Mouse (Mus musculus) heart, postnatal 0 days (tissue): ENCODE measurements at regions not wholly inside any gene's neighbourhood (a gene's known extent, or its start where the extent isn't known, plus 50 kb on each side); places are given as distances from the start of the nearest gene placed in this dataset.

Experiments
- ATAC-seq: fragments of 200-750 bp; cut with Nextera tagmentation; 2 replicates; pipeline ENCODE4 v1.8.0; 2017; ENCODE audit warnings: low read depth, moderate number of reproducible peaks, moderate library complexity; ENCODE audit not compliant: insufficient read depth
- DNase-seq: peaks from one replicate; pipeline ENCODE4 v3.0.0-alpha.2; 2016; ENCODE audit warnings: low spot score
- H3K27ac ChIP-seq: fragments of 300-500 bp; sonication (generic); 2 replicates; pipeline ENCODE4 v1.5.1; 2014; ENCODE audit warnings: low read depth, mild to moderate bottlenecking
- H3K27me3 ChIP-seq: fragments of 300-500 bp; sonication (generic); 2 replicates; pipeline ENCODE4 v1.6.1; 2014; ENCODE audit warnings: low read length, mixed read lengths; ENCODE audit not compliant: control insufficient read depth, insufficient read depth
- H3K36me3 ChIP-seq: fragments of 300-500 bp; sonication (generic); replicated peaks from 2 replicates; pipeline ENCODE4 v1.6.1; 2014; ENCODE audit warnings: low read length, mixed read lengths; ENCODE audit not compliant: control insufficient read depth, insufficient read depth
- H3K4me1 ChIP-seq: fragments of 300-500 bp; sonication (generic); 2 replicates; pipeline ENCODE4 v1.6.1; 2014; ENCODE audit warnings: antibody characterized with exemption; ENCODE audit not compliant: control insufficient read depth, insufficient read depth
- H3K4me2 ChIP-seq: fragments of 300-500 bp; sonication (generic); 2 replicates; pipeline ENCODE4 v1.6.1; 2014; ENCODE audit warnings: low read depth, mild to moderate bottlenecking, low read length, moderate library complexity
- H3K4me3 ChIP-seq: fragments of 300-500 bp; sonication (generic); 2 replicates; pipeline ENCODE4 v1.5.1; 2014; ENCODE audit warnings: low read depth, low read length
- H3K9ac ChIP-seq: fragments of 300-500 bp; sonication (generic); replicated peaks from 2 replicates; pipeline ENCODE4 v1.6.1; 2014; ENCODE audit warnings: low read depth, low read length, mixed read lengths
- H3K9me3 ChIP-seq: fragments of 300-500 bp; sonication (generic); replicated peaks from 2 replicates; pipeline ENCODE4 v1.6.1; 2016; ENCODE audit warnings: low read length; ENCODE audit not compliant: control insufficient read depth
- CTCF ChIP-seq: IDR thresholded peaks from 2 replicates; pipeline ENCODE4 v1.5.1; 2016; ENCODE audit warnings: antibody characterized with exemption, control low read depth, low read depth
- EP300 ChIP-seq: IDR thresholded peaks from 2 replicates; pipeline ENCODE4 v1.6.1; 2016; ENCODE audit warnings: antibody characterized with exemption, low read depth
- WGBS: fragments of 180-500 bp; shearing (Covaris S2); extraction: QIAGEN DNeasy Blood & Tissue Kit; methylation state at CpG from one replicate; pipeline ENCODE4 v1.1.7; 2014; 5-methylcytosine and 5-hydroxymethylcytosine counted together

- TF ChIP-seq CTCF (no peak), EP300 (no peak)
- WGBS = 60% methylated on average over 6 of the region's 6 CpGs
- H3K36me3 ChIP-seq = no peaks in the 10 kb centered on the region
- H3K4me2 ChIP-seq = no peak overlapping the region
- no peaks in the 10 kb centered on the region for H3K9me3 ChIP-seq
- H3K27me3 ChIP-seq = no peaks in the 10 kb centered on the region
- ATAC-seq (no peak), DNase-seq (no peak)
- no peak overlapping the region for H3K9ac ChIP-seq
- H3K4me3 ChIP-seq = no peak overlapping the region
- no peaks in the 10 kb centered on the region for H3K4me1 ChIP-seq
- H3K27ac ChIP-seq = no peak overlapping the region
Observed at GRCm38 (mm10) chr5:106318246-106318645, 139.7 kb downstream of the Barhl2 start.

GRCm38 (mm10) chr5:106313874-106314273, 144.1 kb downstream of the Barhl2 start:
- Histone ChIP-seq H3K27me3 (no peaks in the 10 kb centered on the region), H3K4me1 (no peaks in the 10 kb centered on the region), H3K36me3 (no peaks in the 10 kb centered on the region), H3K4me2 (no peak overlapping the region), H3K9me3 (no peaks in the 10 kb centered on the region), H3K27ac (no peak overlapping the region), H3K4me3 (no peak overlapping the region), H3K9ac (no peak overlapping the region)
- DNase-seq (no peak), ATAC-seq (no peak)
- TF ChIP-seq CTCF (no peak), EP300 (no peak)
- 83% methylated on average over 6 of the region's 6 CpGs for WGBS

- 42% methylated on average over 4 of the region's 4 CpGs for whole genome bisulfite sequencing
- Histone ChIP-seq H3K36me3 (no peaks in the 10 kb centered on the region), H3K9ac (no peak overlapping the region), H3K27me3 (no peaks in the 10 kb centered on the region), H3K4me1 (no peaks in the 10 kb centered on the region), H3K4me3 (no peak overlapping the region), H3K9me3 (no peaks in the 10 kb centered on the region), H3K27ac (no peak overlapping the region), H3K4me2 (no peak overlapping the region)
- peak; percentile 50 for TF ChIP-seq CTCF
- TF ChIP-seq EP300 = no peak
- no peak for DNase-seq
- no peak for ATAC-seq
Observed at GRCm38 (mm10) chr5:106301372-106301771, 156.6 kb downstream of the Barhl2 start.

- ATAC-seq = no peak
- no peaks in the 10 kb centered on the region for H3K36me3 ChIP-seq
- no peak overlapping the region for H3K4me3 ChIP-seq
- H3K9ac ChIP-seq = no peak overlapping the region
- no peaks in the 10 kb centered on the region for H3K9me3 ChIP-seq
- no peaks in the 10 kb centered on the region for H3K27me3 ChIP-seq
- no peak overlapping the region for H3K4me2 ChIP-seq
- TF ChIP-seq CTCF = no peak
- no peak for TF ChIP-seq EP300
- H3K4me1 ChIP-seq = no peaks in the 10 kb centered on the region
- 21% methylated on average over 6 of the region's 6 CpGs for WGBS
- no peak overlapping the region for H3K27ac ChIP-seq
- DNase-seq = no peak
Observed at GRCm38 (mm10) chr5:106296721-106297120, 161.2 kb downstream of the Barhl2 start.

- Histone ChIP-seq H3K4me3 (no peak overlapping the region), H3K36me3 (no peaks in the 10 kb centered on the region), H3K9ac (no peak overlapping the region), H3K9me3 (no peaks in the 10 kb centered on the region), H3K27ac (no peak overlapping the region), H3K4me1 (no peaks in the 10 kb centered on the region), H3K4me2 (no peak overlapping the region), H3K27me3 (no peaks in the 10 kb centered on the region)
- TF ChIP-seq CTCF (no peak), EP300 (no peak)
- 79% methylated on average over 2 of the region's 2 CpGs for WGBS
- no peak for DNase-seq
- no peak for ATAC-seq
Observed at GRCm38 (mm10) chr5:106295993-106296392, 162.0 kb downstream of the Barhl2 start.

GRCm38 (mm10) chr5:106295538-106295937, 162.4 kb downstream of the Barhl2 start:
- H3K9me3 ChIP-seq = no peaks in the 10 kb centered on the region
- H3K27ac ChIP-seq = no peak overlapping the region
- no peak overlapping the region for H3K9ac ChIP-seq
- TF ChIP-seq EP300 (no peak), CTCF (no peak)
- H3K4me3 ChIP-seq = no peak overlapping the region
- H3K4me2 ChIP-seq = no peak overlapping the region
- H3K36me3 ChIP-seq = no peaks in the 10 kb centered on the region
- ATAC-seq (no peak), DNase-seq (no peak)
- no peaks in the 10 kb centered on the region for H3K4me1 ChIP-seq
- H3K27me3 ChIP-seq = no peaks in the 10 kb centered on the region
- WGBS = 41% methylated on average over 3 of the region's 3 CpGs
